Mouse (Mus musculus): ENCODE measurements around the gene Lpar3.
A peak's percentile ranks its signal among the peaks of the same experiment; 100 is the strongest.
"Not testable (repeated sequence)": the region's sequence is repeated elsewhere in the genome, so short reads cannot be mapped to it uniquely, and the experiment has no call there.

The Lpar3 gene

DNA sequence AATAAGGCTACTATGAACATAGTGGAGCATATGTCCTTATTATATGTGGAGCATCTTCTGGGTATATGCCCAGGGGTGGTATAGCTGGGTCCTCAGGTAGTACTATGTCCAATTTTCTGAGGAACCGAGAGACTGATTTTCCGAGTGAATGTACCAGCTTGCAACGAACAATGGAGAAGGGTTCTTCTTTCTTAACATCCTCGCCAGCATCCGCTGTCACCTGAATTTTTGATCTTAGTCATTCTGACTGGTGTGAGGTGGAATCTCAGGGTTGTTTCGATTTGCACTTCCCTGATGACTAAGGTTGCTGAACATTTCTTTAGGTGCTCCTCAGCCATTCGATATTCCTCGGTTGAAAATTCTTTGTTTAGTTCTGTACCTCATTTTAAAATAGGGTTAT lies 11.0 kb upstream of the Lpar3 start:
- DNase-seq (ENCODE audit: low spot score): not testable (repeated sequence)

DNA sequence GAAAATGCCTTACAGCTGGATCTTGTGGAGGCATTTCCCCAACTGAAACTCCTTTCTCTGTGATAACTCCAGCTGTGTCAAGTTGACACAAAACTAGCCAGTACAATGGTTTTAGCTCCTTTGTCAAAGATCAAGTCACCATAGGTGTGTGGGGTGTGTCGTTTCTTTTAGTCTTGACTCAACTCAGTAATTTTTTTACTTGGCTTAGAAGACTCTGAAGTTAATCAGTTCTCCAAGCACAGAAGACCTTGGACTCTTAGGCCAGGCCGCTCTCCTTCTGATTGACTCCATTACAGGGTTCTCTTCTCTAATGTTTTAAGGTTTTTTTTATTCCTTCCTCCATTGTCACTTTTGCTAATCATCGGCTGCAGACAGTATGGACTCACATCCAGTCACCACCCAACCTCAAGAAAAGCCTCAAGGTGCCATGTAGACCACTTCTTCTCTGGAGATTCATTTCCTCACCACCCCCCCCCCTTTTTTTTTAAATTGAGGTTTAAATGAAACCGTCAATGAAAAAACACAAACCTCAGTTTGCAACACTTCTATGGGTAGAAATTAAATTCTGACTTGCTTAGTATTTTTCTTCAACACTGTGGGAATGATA lies 9.5 kb upstream of the Lpar3 start:
- no peak for DNase-seq (ENCODE audit: low spot score)

DNA sequence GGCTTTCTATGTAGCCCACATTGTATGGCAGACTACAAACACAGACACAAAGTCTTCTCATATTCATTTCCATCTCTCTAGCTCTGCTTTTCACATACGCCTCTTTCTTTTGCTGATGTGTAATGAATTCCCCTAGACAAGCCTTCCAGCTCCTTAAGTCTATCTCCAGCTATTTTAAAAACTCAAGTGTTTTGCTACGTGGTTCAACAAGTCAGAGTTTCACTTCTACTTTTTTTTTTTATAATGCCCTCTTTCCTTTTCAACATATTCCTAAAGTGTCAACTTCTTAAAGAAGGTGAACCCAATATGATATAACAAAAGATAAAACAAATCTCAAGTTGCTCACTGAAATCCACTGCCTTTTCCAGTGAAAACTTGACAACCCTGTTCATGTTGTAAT lies 8.8 kb upstream of the Lpar3 start:
- no peak for DNase-seq (ENCODE audit: low spot score)

DNA sequence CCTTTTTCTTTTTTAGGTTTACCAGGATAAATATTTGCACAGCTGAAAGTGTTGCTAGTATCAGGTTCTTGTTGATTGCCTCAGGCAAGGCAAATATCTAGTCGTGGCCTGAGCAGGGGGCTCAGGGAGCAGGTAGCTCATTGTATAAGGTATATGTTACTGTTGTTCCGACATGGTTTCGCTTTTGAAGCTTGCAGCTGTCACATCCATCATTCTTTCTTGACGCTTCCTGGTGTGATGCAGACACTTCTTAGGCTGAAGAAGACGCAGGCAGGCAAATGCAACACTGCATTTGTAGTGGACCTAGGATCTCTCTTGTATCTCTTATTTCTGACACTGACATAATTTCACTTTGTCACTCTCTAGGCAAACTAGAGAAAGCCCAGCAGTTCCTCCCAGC lies 7.4 kb upstream of the Lpar3 start:
- DNase-seq (ENCODE audit: low spot score): no peak

DNA sequence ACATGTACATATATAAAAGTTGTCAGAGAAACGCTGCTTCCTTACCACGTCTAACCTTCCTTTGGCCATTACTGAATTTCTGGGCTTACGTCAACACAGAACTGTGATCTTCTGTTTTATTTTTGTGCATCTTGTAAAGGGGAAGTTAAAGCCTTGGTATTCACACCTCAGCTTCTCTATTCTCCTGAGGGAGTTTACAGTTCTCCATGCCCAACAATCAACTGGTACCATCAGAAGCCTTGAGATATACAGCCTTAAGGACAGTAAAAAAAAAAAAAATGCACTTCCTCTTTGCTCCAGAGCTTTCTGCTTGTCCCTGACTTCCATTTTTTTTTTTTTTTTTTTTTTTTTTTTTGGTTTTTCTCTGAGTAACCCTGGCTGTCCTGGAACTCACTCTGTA lies 4.2 kb upstream of the Lpar3 start:
- DNase-seq (ENCODE audit: low spot score): no peak

DNA sequence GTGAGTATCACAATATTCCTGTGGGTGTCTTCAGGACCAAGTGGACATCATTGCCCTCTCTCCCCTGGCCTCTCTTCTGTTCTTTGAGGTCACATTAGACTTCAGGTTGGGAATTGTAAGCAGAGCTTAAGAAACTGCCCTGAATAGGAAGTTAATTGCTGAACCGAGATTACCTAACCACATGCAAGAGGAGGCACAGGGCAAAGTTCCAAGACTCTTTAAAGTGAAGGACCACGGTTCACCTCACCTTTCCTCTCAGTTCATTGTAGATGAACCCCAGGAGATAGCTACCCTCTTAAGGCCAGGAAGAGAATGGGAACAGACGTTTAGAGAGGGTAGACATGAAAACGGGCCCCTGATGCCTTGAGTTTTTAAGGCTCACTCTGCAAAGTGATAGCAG lies 3.5 kb downstream of the Lpar3 start:
- DNase-seq (ENCODE audit: low spot score): no peak

DNA sequence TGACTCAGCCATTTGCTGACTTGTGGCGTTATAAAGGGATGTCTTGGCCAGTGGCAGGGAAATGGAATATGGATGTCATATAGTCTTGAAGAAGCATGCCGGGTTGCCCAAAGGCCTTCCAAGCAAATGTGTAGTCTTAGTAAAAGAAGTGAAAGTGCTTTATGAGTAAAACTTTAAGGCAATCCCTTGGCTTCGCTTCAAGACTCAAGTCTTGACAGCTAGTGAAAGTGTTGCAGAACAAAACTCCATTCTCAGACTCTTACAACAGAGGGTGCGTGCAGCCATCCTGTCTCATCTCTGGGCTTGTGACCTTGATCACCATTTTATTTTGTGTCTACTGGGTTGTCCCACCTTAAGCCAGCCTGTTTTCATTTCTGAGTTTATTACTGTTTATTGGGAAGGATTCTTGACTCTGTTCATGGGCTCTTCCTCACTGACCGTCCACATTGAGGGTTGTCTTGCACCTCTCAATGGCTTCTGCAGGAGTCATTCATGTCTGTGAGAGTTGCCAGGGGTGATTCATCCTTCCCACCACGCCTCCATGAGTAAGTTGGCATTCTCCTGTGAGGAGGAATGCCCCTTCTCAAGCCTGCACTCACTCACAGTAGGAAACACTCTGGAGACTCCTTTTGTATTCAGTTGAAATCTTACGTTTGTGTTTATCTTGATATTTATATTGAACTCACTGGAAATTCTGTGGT lies 4.4 kb downstream of the Lpar3 start:
- no peak for DNase-seq (ENCODE audit: low spot score)

DNA sequence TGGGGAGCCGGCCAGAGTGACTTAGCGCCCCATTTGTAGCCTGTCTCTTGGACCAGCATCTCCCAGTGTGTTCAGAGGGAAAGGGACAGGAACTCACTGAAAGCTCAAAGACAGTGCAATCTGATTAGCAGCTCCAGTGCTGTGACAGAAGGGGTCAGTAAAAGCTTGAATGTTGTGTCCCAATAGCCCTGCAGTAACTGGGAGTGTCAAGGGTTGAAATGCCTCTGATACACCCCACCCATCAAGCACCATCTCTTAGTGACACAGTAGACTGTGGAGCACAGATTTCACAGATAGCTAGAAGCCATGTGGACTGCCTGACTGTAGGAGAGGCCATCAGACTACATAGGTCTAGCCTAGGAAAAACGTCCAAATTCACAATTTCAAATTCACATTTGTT lies 6.7 kb downstream of the Lpar3 start:
- DNase-seq (ENCODE audit: low spot score): no peak

DNA sequence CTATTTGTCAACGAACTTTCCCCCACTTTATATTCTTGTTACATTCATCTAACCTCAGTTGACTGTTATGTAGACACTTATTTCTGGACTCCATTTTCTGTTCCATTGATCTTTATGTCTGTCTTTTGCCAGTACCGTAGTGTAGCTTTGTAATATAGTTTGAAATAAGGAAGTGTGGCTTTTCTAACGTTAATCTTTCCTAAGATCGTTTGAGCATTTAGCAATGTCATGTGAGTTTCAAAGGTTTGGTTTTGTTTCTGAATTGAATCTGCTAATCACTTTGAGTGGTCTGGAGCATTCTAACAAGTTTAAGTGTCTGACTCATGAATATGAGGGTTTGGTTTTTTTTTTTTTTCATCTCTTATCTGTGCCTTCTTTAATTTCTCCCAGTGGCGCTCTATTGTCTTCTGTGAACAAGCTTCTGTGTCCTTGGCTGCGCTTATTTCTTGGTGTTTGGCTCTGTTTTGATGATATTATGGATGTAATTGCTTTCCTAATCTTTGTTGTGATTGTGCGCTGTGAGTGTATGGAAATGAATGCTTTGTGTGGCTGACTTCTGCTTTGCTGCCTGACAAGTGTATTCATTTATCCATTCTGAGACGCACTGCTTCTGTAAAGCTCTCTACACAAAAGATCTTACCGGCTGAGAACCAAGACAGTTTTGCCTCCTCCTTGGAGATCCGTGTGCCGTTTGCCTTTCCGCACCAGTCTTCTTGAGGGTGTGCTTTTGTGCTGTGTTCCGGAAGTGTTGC lies 8.0 kb downstream of the Lpar3 start:
- no peak for DNase-seq (ENCODE audit: low spot score)

DNA sequence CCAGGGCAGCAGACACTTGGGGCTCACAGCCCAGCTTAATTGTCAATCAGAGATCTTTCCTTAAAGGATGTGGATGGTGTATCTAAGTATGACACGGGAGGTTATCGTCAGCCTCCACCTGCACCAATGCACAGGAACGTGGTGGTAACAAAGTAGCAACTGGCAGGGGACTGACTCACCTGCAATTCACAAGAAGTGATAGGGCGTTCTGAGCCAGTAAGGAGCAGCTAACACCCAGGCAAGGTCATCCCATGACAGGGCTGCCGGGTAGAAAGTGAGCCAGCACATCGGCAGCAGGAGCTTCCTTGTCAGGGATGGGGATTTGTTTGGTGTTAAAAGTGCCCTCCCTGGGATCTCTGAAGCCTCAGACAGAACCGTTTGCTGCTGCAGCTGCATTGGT lies 11.9 kb downstream of the Lpar3 start:
- DNase-seq (ENCODE audit: low spot score): no peak

DNA sequence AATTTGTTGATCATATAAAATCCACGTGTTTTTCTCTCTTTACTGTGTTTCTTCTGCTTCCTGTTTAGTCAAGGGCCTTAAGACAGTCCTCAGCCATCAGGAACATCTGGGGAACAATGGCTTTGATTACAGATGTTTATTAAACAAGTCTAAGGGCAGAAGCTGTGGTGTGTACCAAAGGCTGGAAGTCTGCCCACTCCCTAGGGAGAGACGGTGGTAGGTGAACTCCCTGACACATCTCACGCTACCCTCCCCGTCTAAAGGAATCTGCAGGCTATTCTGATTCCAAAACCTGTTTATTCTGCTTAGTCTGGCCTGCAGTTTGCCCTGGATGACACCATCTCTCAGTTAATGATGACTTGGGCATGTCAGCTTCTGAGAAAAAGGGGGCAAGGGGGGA lies 13.0 kb downstream of the Lpar3 start:
- DNase-seq (ENCODE audit: low spot score): no peak

DNA sequence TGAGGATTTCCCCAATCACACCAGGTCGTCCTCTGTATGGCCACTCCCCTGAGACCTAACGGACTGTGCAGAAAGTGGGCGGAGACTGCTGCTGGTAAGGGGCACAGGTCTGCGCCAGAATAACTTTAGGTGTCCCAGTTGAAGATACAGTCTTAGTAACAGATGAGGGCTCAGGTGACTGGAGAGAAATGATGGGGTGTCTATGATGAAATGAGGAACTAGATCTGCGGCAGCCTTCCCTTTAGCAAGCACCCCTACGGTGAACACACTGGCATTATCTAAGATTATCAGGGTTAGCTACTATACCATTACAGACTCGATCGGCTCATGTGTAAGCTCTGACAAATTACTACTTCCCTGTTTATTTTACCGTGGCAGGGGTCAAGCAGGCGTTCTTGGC lies 13.8 kb downstream of the Lpar3 start:
- DNase-seq (ENCODE audit: low spot score): no peak

DNA sequence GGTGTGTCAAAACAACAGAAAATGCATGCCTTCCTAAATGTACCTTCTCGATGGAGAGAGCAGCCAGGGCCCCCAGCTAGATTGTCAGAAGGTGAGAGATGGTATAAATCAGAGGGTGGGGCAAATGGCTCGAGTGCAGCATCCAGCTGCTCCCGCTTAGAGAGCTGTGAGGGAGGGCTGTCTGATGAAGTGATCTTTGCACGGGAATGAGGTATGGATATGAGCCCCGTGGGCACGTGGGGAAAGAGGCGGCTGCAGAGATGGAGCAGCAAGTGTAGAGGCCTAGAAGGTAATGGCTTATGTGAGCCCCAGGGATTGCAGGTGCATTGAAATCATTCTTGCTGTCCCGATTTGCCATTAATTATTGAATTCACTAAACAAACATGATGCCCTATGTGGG lies 15.5 kb downstream of the Lpar3 start:
- DNase-seq (ENCODE audit: low spot score): no peak

DNA sequence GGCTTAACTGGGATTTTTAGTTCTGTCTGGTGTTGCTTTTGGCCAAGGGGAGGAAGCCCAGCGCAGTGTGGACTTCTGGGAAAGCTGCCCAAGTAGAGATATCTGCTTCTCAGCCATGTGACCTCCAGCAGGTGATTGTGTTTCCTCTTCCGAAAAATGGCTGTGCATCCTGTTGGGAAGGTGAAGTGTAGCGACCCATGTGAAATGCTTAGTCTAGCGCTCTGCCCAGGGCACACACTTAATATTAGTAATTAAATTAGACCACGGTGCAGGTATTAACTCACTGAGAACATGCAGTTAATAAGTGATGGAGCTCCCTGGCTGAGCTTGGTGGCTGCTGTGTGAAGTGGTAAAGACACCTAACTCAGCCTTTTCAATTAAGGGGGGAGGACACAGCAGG lies 16.9 kb downstream of the Lpar3 start:
- DNase-seq (ENCODE audit: low spot score): no peak

DNA sequence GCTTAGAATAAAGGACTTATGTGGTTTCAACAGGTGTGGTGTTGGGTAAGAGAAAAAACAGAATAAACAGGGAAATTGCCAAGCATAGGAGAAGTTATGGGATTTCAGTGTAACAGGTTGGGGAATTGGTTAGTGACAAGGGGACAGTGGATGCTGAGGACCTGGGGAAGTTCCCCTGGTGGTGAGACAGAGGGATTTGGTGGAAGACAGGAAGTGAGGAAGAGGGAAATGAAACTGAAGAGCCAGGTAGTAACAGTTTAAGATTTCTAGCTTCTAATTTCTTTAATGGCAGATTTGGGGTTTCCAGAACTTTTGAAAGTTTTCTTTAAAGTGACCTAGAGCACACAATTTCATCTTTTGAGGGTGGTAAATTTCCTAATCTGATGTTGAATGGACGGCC lies 23.9 kb downstream of the Lpar3 start:
- DNase-seq (ENCODE audit: low spot score): no peak

DNA sequence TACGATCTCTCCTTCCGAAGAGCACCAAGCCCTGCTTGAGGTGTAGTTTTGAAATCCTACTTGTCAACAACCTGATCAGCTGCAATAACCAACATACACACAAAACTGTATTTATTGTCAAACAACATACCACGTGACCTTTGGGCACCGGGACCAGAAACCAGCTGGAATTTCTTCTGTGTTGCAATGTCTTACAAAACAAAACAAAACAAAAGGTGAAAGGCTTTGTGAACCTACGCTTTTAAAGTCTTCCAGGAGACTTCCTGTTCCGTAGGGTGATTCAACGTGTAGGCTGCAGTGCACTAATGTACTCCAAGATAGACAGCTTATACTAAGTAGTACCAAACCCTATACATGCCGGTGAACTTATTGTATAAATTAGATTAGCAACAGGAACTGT lies 25.8 kb downstream of the Lpar3 start:
- DNase-seq (ENCODE audit: low spot score): no peak

DNA sequence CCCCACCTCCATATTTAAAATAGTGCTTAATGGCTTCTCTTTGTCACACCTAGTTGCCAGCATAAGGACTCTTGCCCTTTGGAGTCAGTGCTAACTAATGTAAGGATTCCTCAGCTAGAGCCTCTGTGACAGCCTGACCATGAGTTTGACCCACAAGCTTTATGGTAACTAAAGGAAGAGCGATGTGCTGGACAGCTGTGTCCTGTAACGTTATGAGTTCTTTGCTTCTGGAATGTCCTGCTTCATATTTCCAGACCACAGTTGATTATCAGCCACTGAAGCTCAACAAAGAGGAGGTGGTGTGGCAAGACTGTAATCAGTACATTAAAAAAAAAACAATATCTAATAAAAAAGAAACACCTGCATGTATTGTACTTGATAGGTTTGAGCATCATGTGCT lies 26.2 kb downstream of the Lpar3 start:
- DNase-seq (ENCODE audit: low spot score): no peak

DNA sequence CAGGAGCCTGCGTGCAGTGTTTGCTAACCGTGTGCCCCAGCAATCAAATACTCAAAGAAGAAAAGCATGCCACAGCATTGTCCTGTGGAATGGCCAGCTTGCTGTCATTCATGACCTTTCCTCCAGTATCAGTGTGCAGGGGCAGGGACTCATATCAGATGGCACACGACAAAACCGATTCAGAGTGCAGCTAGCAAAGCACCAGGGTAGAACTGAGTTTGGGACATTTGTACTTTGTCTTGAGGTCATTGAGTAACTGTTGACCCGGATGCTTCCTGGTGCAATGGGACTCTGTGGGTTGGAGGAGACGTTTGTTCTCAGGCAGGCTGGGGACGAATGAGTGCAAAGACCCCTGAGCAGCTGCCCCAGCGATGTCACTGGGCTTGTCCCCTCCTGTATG lies 29.1 kb downstream of the Lpar3 start:
- no peak for DNase-seq (ENCODE audit: low spot score)

DNA sequence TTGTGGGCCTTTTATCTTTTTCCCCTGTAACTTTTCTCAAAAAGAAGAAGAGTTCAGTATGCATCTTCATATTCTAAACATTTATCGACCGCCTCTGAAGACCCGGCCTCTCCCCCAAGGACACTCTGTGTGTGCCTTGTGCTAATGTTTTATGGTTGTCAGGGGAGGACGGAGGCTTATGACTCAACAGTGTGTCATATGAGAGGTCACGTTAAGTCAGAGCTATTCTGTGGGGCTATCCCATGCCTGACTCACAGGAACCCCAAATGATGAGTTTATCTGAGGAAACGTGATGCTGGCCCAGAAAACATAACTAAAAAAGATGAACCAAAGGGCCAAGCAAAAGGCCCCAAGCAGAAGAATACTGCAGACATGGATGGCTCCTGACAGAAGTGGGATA lies 31.0 kb downstream of the Lpar3 start:
- no peak for DNase-seq (ENCODE audit: low spot score)

DNA sequence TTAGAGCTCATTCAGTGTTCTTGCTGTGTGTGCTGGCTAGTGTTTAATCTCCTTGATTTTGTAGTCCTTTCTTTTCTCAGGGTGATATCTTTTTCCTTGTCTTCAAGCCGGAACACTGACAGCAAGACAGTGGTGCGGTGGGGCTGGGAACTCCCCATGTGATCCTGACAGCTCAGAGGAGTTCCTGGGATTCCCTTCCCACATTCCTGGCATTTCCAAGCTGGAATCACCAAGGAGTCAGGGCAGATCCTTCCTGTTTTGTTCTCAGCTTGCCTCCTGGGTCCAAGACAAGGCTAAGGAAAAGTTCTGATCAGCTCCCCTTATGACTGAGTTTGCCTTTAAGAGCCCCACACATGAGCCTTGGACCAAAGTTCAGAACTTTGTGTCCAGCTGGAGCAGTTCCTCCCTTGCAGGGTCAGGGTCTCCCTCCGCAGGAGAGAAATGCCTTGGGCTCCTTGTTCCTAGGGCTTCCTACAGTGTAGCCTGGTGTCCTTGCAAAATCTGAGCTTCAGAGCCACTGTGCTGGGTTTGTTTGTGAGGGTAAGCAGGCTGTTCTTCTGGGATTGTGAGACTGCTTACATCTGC lies 33.1 kb downstream of the Lpar3 start:
- peak; percentile 33 for DNase-seq (ENCODE audit: low spot score)

DNA sequence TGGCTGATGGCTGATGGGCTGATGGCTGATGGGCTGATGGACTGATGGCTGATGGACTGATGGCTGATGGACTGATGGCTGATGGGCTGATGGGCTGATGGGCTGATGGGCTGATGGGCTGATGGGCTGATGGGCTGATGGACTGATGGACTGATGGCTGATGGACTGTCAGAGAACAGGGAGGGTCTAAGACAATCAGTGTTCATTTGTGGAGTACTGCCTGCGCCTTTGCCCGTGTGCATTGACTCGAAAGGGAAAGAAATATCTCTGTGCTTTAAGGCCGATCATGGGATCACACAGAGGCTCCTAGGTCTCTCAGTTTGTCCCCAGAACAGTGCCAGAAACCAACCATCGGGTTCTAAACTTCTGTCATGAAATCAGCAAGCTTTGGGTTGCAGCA lies 34.4 kb downstream of the Lpar3 start:
- DNase-seq (ENCODE audit: low spot score): no peak

DNA sequence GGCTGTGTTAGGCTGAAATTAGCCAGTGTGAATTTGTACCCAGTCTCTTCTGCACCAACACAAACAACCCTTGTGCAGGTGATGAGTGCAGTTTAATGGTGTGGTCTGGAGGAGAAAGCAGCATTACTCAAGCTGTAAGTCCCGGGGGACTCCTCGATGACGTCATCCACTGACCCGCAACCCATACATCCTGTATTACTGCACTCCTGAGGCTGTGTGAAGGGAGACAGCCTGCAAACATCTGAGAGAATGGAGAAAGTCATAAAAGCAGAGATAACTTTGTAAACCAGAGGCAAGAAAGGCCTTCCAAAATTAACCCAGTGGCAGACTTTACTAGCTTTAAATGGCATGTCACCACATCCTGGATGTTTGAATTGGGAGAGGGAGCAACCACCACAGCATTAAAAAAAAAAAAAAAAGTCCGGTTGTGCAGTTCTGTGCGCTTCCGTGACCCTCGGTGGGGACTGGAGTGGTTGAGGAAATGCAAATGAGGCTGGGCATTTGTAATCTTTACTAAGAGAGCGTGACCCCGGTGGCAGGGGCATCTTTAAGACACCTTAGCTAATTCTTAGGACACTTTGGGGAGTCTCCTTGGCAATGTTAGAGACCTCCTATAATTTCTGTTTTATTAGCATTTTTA lies 36.8 kb downstream of the Lpar3 start:
- DNase-seq (ENCODE audit: low spot score): peak; percentile 32

DNA sequence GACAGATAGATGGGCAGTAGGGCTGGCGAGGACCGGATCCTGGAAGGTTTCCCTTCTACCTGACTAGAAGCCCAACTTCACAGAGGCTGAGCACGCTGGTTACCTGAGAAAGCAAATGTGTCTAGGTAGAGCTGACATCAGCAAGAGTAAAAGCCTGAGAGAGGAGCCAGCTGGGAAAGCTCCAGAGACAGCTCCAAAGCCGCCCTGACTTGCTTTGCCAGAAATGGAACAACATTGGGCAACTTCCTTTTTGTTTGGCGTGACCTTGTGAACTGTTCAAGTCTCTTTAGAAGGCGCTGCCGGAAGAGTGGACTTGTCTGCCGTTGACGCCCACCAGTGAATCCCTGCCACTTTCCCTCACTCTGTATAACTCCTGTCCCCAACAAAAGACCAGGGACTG lies 39.4 kb downstream of the Lpar3 start:
- DNase-seq (ENCODE audit: low spot score): no peak

All from embryo, embryonic 10.5 days (tissue).